Mouse (Mus musculus): ENCODE results near the gene Ddx23. TPM values are rescaled to one million over a fixed set of nuclear protein-coding genes. Genes with fewer than 3 reads are reported as not detected.

Ddx23 gene
- 31.5 and 31.8 TPM in 2 replicates for polyA plus RNA-seq (2012; rRNA removed)

DNA sequence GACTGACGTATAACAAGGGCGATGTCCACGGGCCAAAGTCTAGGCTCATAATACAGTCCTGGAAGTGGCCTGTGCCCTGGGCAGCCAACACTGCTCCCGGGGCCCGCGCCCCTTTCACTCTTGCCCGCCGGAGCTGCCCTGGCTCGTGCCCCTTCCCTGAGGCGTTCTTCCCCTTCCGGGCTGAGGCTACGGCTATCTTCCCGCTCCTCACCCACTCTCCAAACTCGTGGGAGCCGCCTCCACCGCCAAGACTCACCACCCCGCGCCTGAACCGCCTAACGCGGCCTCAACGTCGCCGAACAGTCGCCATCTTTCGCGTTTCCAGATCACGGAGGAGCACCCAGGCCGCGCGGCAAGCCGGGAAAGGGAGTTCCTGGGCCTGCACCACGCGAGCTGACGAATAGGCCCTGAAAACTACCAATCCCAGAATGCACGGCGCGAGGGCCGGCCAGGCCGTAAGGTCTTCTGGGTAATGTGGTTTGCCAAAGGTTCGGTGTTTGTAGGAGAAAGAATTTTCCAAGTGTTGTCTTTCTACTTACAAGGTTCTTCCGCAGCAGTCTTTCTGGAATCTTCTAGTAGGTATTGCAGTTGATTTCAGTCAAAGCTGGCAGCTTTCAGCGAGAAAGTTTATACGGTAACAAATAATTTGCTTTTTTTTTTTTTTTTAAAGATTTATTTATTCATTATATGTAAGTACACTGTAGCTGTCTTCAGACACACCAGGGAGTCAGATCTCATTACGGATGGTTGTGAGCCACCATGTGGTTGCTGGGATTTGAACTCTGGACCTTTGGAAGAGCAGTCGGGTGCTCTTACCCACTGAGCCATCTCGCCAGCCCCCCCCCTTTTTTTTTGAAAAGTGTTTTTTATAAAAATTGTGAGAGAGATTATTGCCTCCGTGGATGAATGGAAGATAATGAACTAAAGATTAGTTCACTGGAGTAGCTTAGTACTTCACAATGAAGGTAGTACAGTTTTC, at the start of gene Ddx23:
Ddx23 (minus strand) TSS at position 328 of the 979 bp plus-strand sequence.
- 4% methylated on average over 48 of the region's 48 CpGs for WGBS
- Histone ChIP-seq H3K27ac (ENCODE audit: insufficient read depth, low read length) (peak within 1 kb of the TSS; percentile 89), H3K4me3 (ENCODE audit: extremely low read depth, insufficient read depth, insufficient read length) (peak within 1 kb of the TSS; percentile 94), H3K36me3 (ENCODE audit: control insufficient read depth, insufficient read depth, low read length) (peaks cover 9% of the 10 kb centered on the region), H3K4me1 (ENCODE audit: control insufficient read depth, insufficient read depth, insufficient read length) (no peaks in the 10 kb centered on the region), H3K27me3 (ENCODE audit: control insufficient read depth, insufficient read depth, low read length) (no peaks in the 10 kb centered on the region)
- DNase-seq (ENCODE audit: low read depth in 1 of 2, low spot score in 2 of 2): peak; percentile 86 to 97
- TF ChIP-seq POLR2A (IDR thresholded peaks at IDR 0.05; ENCODE audit: low read depth, low read length): peak; percentile 76
- TF ChIP-seq CTCF (IDR thresholded peaks at IDR 0.05; ENCODE audit: extremely low read depth, insufficient read depth, insufficient read length, insufficient replicate concordance): no peak

GRCm38 (mm10) chr15:98710442-98710841, 47.7 kb upstream of the Ddx23 start:
- peak; percentile 32 to 69 for DNase-seq (ENCODE audit: low read depth in 1 of 2, low spot score in 2 of 2)
- H3K27ac ChIP-seq (ENCODE audit: insufficient read depth, low read length): no peak overlapping the region
- H3K4me3 ChIP-seq (ENCODE audit: extremely low read depth, insufficient read depth, insufficient read length): no peak overlapping the region
- H3K36me3 ChIP-seq (ENCODE audit: control insufficient read depth, insufficient read depth, low read length): no peaks in the 10 kb centered on the region
- H3K4me1 ChIP-seq (ENCODE audit: control insufficient read depth, insufficient read depth, insufficient read length): no peaks in the 10 kb centered on the region
- TF ChIP-seq POLR2A (IDR thresholded peaks at IDR 0.05; ENCODE audit: low read depth, low read length): no peak
- TF ChIP-seq CTCF (IDR thresholded peaks at IDR 0.05; ENCODE audit: extremely low read depth, insufficient read depth, insufficient read length, insufficient replicate concordance): peak; percentile 60; the same call in 1 of the 2 replicates
- WGBS: 17% methylated on average over 9 of the region's 9 CpGs
- H3K27me3 ChIP-seq (ENCODE audit: control insufficient read depth, insufficient read depth, low read length): no peaks in the 10 kb centered on the region

- H3K27ac ChIP-seq (ENCODE audit: insufficient read depth, low read length): no peak within 1 kb of the TSS
- peak; percentile 56 to 60 for DNase-seq (ENCODE audit: low read depth in 1 of 2, low spot score in 2 of 2)
- H3K36me3 ChIP-seq (ENCODE audit: control insufficient read depth, insufficient read depth, low read length): no peaks in the 10 kb centered on the region
- no peak for TF ChIP-seq POLR2A (IDR thresholded peaks at IDR 0.05; ENCODE audit: low read depth, low read length)
- peak; percentile 61; the same call in 1 of the 2 replicates for TF ChIP-seq CTCF (IDR thresholded peaks at IDR 0.05; ENCODE audit: extremely low read depth, insufficient read depth, insufficient read length, insufficient replicate concordance)
- no peaks in the 10 kb centered on the region for H3K27me3 ChIP-seq (ENCODE audit: control insufficient read depth, insufficient read depth, low read length)
- H3K4me3 ChIP-seq (ENCODE audit: extremely low read depth, insufficient read depth, insufficient read length): peak within 1 kb of the TSS; percentile 51; the same call in 1 of the 2 replicates
- WGBS: 17% methylated on average over 16 of the region's 16 CpGs
- no peaks in the 10 kb centered on the region for H3K4me1 ChIP-seq (ENCODE audit: control insufficient read depth, insufficient read depth, insufficient read length)
Observed at GRCm38 (mm10) chr15:98707766-98708372, 45.2 kb upstream of the Ddx23 start, which contains the start of gene Ccdc65. Gene Ccdc65, plus strand, starts transcription at chr15:98708207.

GRCm38 (mm10) chr15:98704312-98704711, 41.6 kb upstream of the Ddx23 start:
- no peaks in the 10 kb centered on the region for H3K36me3 ChIP-seq (ENCODE audit: control insufficient read depth, insufficient read depth, low read length)
- H3K27ac ChIP-seq (ENCODE audit: insufficient read depth, low read length): no peak overlapping the region
- peaks cover 1% of the 10 kb centered on the region for H3K27me3 ChIP-seq (ENCODE audit: control insufficient read depth, insufficient read depth, low read length)
- 64% methylated on average over 9 of the region's 9 CpGs for WGBS
- DNase-seq (ENCODE audit: low read depth in 1 of 2, low spot score in 2 of 2): no peak
- TF ChIP-seq POLR2A (IDR thresholded peaks at IDR 0.05; ENCODE audit: low read depth, low read length): no peak
- TF ChIP-seq CTCF (IDR thresholded peaks at IDR 0.05; ENCODE audit: extremely low read depth, insufficient read depth, insufficient read length, insufficient replicate concordance): no peak
- H3K4me3 ChIP-seq (ENCODE audit: extremely low read depth, insufficient read depth, insufficient read length): no peak overlapping the region
- no peaks in the 10 kb centered on the region for H3K4me1 ChIP-seq (ENCODE audit: control insufficient read depth, insufficient read depth, insufficient read length)

GRCm38 (mm10) chr15:98699190-98700105, 36.8 kb upstream of the Ddx23 start:
- H3K4me1 ChIP-seq (ENCODE audit: control insufficient read depth, insufficient read depth, insufficient read length): no peaks in the 10 kb centered on the region
- no peaks in the 10 kb centered on the region for H3K36me3 ChIP-seq (ENCODE audit: control insufficient read depth, insufficient read depth, low read length)
- H3K27me3 ChIP-seq (ENCODE audit: control insufficient read depth, insufficient read depth, low read length): peaks cover 1% of the 10 kb centered on the region
- no peak overlapping the region for H3K27ac ChIP-seq (ENCODE audit: insufficient read depth, low read length)
- H3K4me3 ChIP-seq (ENCODE audit: extremely low read depth, insufficient read depth, insufficient read length): no peak overlapping the region
- TF ChIP-seq POLR2A (IDR thresholded peaks at IDR 0.05; ENCODE audit: low read depth, low read length): no peak
- peak; percentile 86 for TF ChIP-seq CTCF (IDR thresholded peaks at IDR 0.05; ENCODE audit: extremely low read depth, insufficient read depth, insufficient read length, insufficient replicate concordance)
- WGBS: 7% methylated on average over 40 of the region's 40 CpGs
- DNase-seq (ENCODE audit: low read depth in 1 of 2, low spot score in 2 of 2): peak; percentile 33 to 76

DNA sequence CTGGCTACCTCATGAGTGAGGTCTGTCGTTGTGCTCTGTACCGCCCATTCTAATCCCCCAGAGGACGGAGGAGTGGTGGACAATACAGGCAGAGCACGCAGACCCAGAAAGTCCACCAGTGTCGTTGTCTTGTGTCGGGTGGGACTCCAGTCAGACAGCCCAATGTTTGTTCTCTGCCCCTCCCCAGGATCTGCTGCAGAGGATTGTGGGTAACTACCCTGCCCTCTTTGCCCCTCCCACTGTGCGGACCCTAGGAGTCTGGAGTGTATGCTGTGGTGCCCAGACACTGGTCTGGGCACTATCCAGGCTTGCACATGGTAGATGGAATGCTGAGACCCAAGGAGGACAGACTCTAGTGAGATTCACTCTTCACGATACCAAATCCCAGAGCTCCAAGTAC, 33.5 kb upstream of the Ddx23 start:
- no peak for DNase-seq (ENCODE audit: low read depth in 1 of 2, low spot score in 2 of 2)
- no peak overlapping the region for H3K27ac ChIP-seq (ENCODE audit: insufficient read depth, low read length)
- H3K36me3 ChIP-seq (ENCODE audit: control insufficient read depth, insufficient read depth, low read length): no peaks in the 10 kb centered on the region
- H3K27me3 ChIP-seq (ENCODE audit: control insufficient read depth, insufficient read depth, low read length): peaks cover 1% of the 10 kb centered on the region
- no peak overlapping the region for H3K4me3 ChIP-seq (ENCODE audit: extremely low read depth, insufficient read depth, insufficient read length)
- TF ChIP-seq POLR2A (IDR thresholded peaks at IDR 0.05; ENCODE audit: low read depth, low read length) (no peak), CTCF (IDR thresholded peaks at IDR 0.05; ENCODE audit: extremely low read depth, insufficient read depth, insufficient read length, insufficient replicate concordance) (no peak)
- no peaks in the 10 kb centered on the region for H3K4me1 ChIP-seq (ENCODE audit: control insufficient read depth, insufficient read depth, insufficient read length)
- WGBS: 73% methylated on average over 8 of the region's 8 CpGs

Measured in spleen, adult 2 months (tissue).